Mouse (Mus musculus) liver, embryonic 14.5 days (tissue): ENCODE measurements at regions not wholly inside any gene's neighbourhood (a gene's known extent, or its start where the extent isn't known, plus 50 kb on each side); places are given as distances from the start of the nearest gene placed in this dataset.

ENCODE experiments used
- CTCF ChIP-seq: IDR thresholded peaks from 2 replicates; pipeline ENCODE4 v1.5.1; 2016; ENCODE audit warnings: antibody characterized with exemption, low read depth, control low read depth
- EP300 ChIP-seq: IDR thresholded peaks from 2 replicates; pipeline ENCODE4 v1.6.1; 2016; ENCODE audit warnings: antibody characterized with exemption, low read depth

- no peak for TF ChIP-seq EP300
- no peak for TF ChIP-seq CTCF
Observed at GRCm38 (mm10) chr10:8016741-8017140, 60.7 kb upstream of the Tab2 start.
